Mouse (Mus musculus) left cerebral cortex, postnatal 25 days (tissue): Measurements from ENCODE around the gene Serinc2. TPM values are rescaled to one million over a fixed set of nuclear protein-coding genes. Genes with fewer than 3 reads are reported as not detected.
"Not testable (repeated sequence)": the region's sequence is repeated elsewhere in the genome, so short reads cannot be mapped to it uniquely, and the experiment has no call there.

Experiments used
- DNase-seq, 2 experiments: peaks; one replicate each; pipeline ENCODE4 v3.0.0; 2022; ENCODE audit warnings: low spot score in 2 of 2, mixed read lengths in 1 of 2
- intact Hi-C: fragments of 180-260 bp; cut with DNase I; formaldehyde crosslinking; loops from one replicate; pipeline ENCODE4 v1.15.1; 2025
- total RNA-seq, 2 experiments: library from RNA; stranded (reverse); gene quantifications; 2 replicates each; pipeline ENCODE4 v1.2.3; 2021

Gene Serinc2
- total RNA-seq, 2 experiments from 2014 or later: 4.3 to 8.6 TPM

DNA sequence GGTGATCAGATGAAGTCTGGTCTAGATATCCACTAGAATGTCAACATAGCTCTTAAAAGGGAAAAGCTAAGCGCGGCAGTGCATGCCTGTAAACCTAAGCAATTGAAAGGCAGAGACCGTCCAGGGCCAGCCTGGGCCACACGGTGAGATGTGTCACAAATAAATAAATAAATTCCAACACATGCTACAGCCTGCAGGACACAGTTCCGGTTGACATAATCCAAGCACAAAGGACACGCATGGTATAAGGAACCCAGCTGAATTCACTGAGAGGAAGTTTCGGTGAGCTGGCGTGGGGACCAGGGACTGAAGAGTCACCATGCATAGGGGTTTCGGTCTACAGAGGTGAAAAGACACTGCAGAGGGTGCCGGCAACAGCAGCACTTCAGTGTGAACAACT is 10.3 kb downstream of the Serinc2 start:
- no peak for DNase-seq
- intact Hi-C loops: no loop called here

GRCm38 (mm10) chr4:130267069-130267468 is 11.9 kb downstream of the Serinc2 start:
- DNase-seq: no peak
- intact Hi-C loops: no loop called here

DNA sequence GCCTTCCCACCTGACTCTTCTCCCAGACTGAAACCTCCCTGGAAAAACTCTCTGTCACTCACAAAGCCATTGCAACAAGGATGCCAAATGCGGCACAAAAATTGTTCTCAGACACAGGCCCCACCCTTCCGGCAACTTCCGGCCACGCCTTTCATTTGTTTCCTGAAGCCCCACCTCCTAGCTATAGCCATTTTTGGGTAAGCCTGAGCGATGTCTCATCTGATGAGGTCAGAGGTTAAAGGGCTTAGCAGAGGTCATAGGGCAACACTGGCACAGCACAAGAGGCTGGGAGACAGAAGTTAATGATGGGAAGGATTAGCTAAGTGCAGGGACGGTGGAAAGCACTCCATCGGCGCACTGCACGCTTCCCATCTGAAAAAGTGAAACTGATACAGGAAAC is 12.4 kb downstream of the Serinc2 start:
- DNase-seq: no peak
- intact Hi-C loops: no loop called here

GRCm38 (mm10) chr4:130264698-130265349 is 14.2 kb downstream of the Serinc2 start:
- DNase-seq: peak; percentile 48 to 71
- intact Hi-C loops: loop anchor here (1.0 kb wide), 1 partner anchor 27 kb away; no protein-coding TSS in a partner anchor

- no peak for DNase-seq
- intact Hi-C loops: loop anchor here (1.0 kb wide), 1 partner anchor 28 kb away; no protein-coding TSS in a partner anchor
These were observed 14.9 kb downstream of the Serinc2 start for GRCm38 (mm10) chr4:130264131-130264530.

DNA sequence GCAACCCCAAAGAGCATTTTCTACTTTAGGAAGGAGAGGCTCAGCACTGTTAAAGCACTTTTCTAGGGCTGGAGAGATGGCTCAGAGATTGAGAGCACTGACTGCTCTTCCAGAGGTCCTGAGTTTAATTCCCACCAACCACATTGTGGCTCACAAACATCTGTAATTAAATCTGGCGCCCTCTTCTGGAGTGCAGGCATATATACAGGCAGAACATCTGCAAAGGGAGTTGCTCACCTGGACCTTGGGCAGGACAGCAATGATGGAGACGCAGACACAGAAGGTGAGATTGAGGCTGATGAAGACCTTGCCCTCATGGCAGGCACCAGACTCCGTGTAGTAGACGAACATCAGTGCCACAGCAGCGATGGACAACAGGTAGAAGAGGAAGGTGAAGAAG is 18.6 kb downstream of the Serinc2 start:
- intact Hi-C loops: no loop called here

GRCm38 (mm10) chr4:130252441-130253157 is 26.4 kb downstream of the Serinc2 start:
- no peak for DNase-seq
- intact Hi-C loops: no loop called here

More for the DNA sequence above, 18.6 kb downstream of the Serinc2 start:
- DNase-seq: no peak

DNA sequence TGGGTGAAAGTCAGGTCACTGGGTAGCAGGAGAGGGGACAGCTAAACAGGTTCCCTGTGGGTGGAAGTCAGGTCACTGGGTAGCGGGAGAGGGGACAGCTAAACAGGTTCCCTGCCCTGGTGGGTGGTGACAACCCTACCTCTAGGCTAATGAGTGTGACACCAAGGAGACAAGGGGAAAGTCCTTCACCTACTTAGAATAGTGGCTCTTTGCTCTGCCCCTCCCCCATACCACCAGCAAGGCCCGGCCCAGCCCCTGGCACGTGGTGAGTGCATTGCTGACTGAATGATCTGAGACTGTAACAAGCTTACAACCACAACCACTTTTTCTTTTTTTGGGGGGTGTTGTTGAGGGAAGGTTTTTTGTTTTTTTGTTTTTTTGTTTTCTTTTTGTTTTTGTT is 27.2 kb downstream of the Serinc2 start:
- intact Hi-C loops: no loop called here
- no peak for DNase-seq

GRCm38 (mm10) chr4:130251172-130251705 is 27.8 kb downstream of the Serinc2 start:
- intact Hi-C loops: no loop called here

DNA sequence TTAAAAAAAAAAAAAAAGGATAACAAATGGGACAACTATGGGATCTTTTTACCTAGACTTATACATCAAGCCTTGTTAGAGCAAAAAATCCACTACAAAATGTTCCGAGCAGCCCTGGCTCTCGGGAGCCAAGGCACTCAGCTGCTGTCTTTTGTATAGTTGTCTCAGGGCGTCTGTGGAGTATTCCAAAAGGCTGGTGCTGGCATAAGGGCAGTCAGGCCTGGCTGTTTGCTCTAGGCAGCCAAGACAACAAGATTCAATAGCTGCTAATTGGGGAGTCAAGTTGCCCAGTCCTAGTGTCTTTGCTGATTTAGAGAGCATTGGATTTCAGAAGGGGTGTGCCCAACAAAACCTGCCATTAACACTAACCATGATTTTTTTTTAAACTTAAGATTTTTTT is 30.4 kb downstream of the Serinc2 start:
- no peak for DNase-seq
- intact Hi-C loops: loop anchor here (5.0 kb wide), 1 partner anchor 111 kb away; the partner anchor contains the start of gene Hcrtr1

More at GRCm38 (mm10) chr4:130251172-130251705, 27.8 kb downstream of the Serinc2 start:
- DNase-seq: no peak

GRCm38 (mm10) chr4:130246132-130246531 is 32.9 kb downstream of the Serinc2 start:
- peak; percentile 70 to 80 for DNase-seq
- intact Hi-C loops: loop anchor here (1.0 to 5.0 kb wide), 2 partner anchors 47 to 109 kb away; partner anchors contain the start of gene Hcrtr1

- intact Hi-C loops: loop anchor here (5.0 kb wide), 1 partner anchor 107 kb away; the partner anchor contains the start of gene Hcrtr1
- no peak for DNase-seq
These were observed 34.3 kb downstream of the Serinc2 start for GRCm38 (mm10) chr4:130244749-130245148.

DNA sequence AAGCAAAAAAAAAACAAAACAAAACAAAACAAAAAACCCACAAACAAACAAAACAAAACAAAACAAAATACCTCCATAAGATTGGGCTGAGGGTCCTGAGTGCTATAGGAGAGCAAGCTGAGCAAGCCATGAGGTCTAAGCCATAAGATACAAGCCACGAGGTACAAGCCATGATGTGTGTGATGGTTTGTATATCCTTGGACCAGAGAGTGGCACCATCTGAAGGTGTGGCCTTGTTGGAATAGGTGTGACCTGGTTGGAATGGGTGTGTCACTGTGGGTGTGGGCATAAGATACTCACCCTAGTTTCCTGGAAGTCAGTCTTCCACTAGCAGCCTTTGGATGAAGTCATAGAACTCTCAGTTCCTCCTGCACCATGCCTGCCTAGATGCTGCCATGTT is 35.4 kb downstream of the Serinc2 start:
- intact Hi-C loops, DNase-seq: not testable (repeated sequence)

GRCm38 (mm10) chr4:130242956-130243355 is 36.0 kb downstream of the Serinc2 start:
- DNase-seq: no peak
- intact Hi-C loops: no loop called here

DNA sequence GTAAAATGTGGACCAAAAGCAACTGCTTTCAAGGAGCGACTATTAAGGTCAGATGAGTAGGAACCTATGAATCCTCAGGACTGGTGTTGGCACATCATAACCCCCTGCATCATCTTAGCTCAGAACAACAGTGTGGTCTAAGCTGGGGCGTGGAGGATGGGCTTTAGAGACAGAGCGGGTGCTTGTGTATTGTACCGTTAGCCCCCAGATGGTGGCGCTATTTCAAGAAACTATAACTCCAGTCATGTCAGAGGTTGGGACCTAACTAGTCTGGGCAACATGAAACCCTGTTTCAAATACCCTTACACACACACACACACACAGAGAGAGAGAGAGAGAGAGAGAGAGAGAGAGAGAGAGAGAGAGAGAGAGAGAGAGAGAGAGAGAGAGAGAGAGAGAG is 38.3 kb downstream of the Serinc2 start:
- intact Hi-C loops: no loop called here
- DNase-seq: no peak

GRCm38 (mm10) chr4:130237607-130238006 is 41.4 kb downstream of the Serinc2 start:
- intact Hi-C loops: no loop called here
- no peak for DNase-seq

GRCm38 (mm10) chr4:130236361-130236760 is 42.6 kb downstream of the Serinc2 start:
- DNase-seq: no peak
- intact Hi-C loops: no loop called here

DNA sequence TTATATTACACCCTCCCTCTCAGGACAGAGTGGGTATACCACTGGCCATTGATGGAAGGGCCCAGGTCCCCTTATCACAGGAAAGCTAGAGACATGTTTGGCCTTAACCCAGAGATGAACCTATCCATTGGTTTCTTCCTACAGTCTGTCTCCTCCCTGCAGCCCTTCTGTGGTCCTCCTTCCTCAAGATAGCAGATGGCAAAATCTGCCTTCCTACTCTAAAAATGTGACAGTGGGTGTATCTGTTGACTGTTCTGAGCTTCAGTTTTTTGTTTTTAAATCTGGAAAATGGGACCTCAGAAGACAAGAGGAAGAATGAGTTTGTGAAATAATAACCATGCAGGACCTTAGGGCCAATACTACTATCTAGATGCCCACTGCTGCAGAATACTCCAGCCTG is 54.9 kb downstream of the Serinc2 start:
- peak in 1 of 2 experiments; percentile 62 for DNase-seq
- intact Hi-C loops: no loop called here

DNA sequence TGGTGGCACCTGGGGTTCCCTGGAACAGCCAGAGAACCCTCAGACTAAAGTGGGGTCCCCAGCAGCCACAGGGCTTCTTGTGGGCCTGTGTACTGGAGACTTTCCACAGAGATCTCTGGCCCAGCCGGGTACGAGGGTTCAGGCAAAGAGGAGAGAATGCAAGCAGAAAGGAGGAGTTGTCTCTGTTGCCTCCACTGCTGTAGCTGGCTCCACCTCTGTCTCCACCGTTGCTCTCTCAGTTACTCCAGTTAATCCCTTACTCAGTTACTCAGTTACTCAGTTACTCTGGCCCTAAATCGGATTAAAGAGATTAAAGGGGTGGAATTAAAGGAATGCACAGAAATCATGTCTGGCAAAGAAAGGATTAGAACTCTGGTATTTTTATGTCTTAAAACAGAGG is 56.8 kb downstream of the Serinc2 start, which contains the start of gene Gm853:
Gene Gm853 (minus strand): TSS at position 223 of the 400 bp plus-strand sequence.
- no peak for DNase-seq
- intact Hi-C loops: no loop called here

DNA sequence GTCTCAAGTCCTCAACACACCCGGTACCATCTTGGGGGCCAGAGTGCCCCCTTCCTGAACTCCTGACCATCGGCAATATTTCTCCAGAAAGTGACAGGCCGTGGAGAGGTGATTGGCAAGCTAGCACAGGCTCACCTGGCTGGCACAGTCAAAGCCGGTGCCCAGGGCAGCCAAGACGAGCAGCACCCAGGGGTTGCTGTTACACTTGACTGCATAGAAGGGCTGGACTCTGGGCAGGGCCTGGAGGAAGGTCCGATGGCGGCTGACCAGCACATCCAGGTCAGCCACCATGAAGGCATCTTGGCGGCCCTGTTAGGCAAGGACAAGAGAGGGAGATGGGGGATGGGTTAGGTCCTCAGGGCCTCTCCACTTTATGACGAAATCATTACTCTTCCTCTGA is 58.8 kb downstream of the Serinc2 start:
- intact Hi-C loops: no loop called here
- no peak for DNase-seq
